Mouse (Mus musculus) layer of hippocampus, adult 2 months (tissue): Measurements from ENCODE around the gene Adamts16. TPM values are rescaled to one million over a fixed set of nuclear protein-coding genes. Genes with fewer than 3 reads are reported as not detected.

ENCODE experiments used
- DNase-seq, 2 experiments: peaks; one replicate each; pipeline ENCODE4 v3.0.0; 2022; ENCODE audit warnings: low spot score in 2 of 2
- H3K27ac ChIP-seq: fragments of 200-600 bp; 2 replicates; pipeline ENCODE4 v1.8.1; 2022
- H3K4me3 ChIP-seq: fragments of 200-600 bp; 2 replicates; pipeline ENCODE4 v1.8.1; 2022; ENCODE audit warnings: mild to moderate bottlenecking
- CTCF ChIP-seq: fragments of 200-600 bp; conservative IDR thresholded peaks from 2 replicates; pipeline ENCODE4 v1.8.1; 2022; ENCODE audit warnings: antibody characterized with exemption, mild to moderate bottlenecking, moderate library complexity
- total RNA-seq, 2 experiments: library from RNA; stranded (reverse); gene quantifications; 2 replicates each; pipeline ENCODE4 v1.2.3; 2021

Adamts16 gene
- total RNA-seq, 2 experiments from 2014 or later: 2.4 TPM

- no peak overlapping the region for H3K27ac ChIP-seq
- no peak for DNase-seq
- H3K4me3 ChIP-seq: no peak overlapping the region
- TF ChIP-seq CTCF: no peak
Observed at GRCm38 (mm10) chr13:70707158-70707854, 134.3 kb downstream of the Adamts16 start.

GRCm38 (mm10) chr13:70702904-70703303 is 138.7 kb downstream of the Adamts16 start:
- H3K4me3 ChIP-seq: no peak overlapping the region
- DNase-seq: peak in 1 of 2 experiments; percentile 23
- no peak for TF ChIP-seq CTCF
- 0 out of 2 replicates have a peak overlapping the region, but pooled peaks have one; percentile 7 for H3K27ac ChIP-seq

GRCm38 (mm10) chr13:70698812-70699387 is 142.7 kb downstream of the Adamts16 start:
- no peak overlapping the region for H3K4me3 ChIP-seq
- no peak for DNase-seq
- H3K27ac ChIP-seq: no peak overlapping the region
- no peak for TF ChIP-seq CTCF

DNA sequence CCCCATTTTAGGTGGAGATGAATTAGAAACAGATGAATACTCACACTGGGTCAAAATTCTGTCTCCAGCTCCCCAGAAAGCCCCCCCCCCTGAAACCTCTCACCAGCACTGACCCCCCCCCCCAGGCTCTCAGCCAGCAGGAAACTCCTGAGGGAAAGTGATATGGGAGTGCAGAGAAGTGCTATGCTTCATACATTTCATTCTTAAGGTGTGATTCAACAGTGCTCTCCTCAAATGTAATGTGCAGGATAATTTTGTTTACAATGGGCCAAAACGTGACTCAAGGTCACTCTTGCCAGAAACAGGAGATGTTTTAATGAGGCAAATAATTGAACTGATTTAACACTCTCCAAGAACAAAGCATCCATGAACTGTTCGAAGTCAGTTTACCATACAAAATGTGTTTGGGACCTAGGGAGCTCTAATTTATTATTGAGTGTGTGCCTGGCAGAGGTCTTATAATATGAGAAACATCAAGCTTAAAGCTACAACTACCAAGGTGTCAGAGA is 152.1 kb downstream of the Adamts16 start:
- Histone ChIP-seq H3K27ac (no peak overlapping the region), H3K4me3 (no peak overlapping the region)
- no peak for TF ChIP-seq CTCF
- DNase-seq: no peak

DNA sequence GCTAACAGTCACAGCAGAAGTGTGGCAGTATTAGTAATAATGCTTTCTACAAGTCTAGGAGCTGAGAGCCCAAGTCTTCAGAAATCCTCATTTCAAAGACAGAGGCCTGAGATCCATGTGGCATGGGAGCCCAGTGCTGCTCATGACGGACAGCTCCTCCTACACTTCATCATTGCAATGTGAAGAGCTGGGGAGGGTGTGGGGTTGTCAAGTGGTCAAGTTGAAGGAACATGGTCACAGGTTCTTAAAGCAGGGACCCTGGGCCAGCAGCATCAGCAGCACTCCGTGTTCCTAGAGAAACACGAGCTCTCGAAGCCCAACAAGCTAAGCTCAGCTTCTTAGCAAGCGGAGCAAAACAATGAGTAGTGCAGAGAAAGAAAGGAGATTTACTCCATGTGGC is 155.8 kb downstream of the Adamts16 start:
- Histone ChIP-seq H3K27ac (no peak overlapping the region), H3K4me3 (no peak overlapping the region)
- no peak for TF ChIP-seq CTCF
- no peak for DNase-seq

DNA sequence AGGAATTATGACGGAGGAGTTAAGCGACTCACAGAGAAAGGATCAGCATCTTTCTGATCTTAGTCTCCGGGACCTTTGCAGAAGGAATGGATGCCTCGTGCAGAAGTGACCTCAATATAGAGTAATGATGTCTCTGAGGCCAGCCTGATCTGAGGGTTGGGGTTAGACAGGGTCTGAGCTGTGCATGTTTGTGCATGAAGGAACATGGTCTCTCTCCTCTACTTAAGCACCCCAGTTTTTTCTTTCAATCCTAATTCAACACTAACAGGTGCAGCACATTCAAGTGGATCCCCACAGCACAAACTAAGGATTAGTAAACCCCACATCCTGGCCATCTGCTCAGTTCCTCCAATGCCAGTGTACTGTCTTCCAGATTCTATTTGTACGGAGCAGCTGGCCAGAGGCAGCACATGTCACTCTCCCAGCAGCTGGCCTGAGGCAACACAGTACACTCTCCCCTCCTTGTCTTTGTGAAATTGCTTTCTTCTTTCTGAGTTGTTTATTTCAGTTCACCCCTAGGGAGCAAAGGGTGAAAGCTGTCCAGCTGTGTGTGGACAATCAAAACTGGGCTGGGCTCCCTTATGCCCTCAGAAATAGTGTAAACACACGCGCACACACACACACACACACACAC is 156.5 kb downstream of the Adamts16 start:
- no peak for DNase-seq
- TF ChIP-seq CTCF: no peak
- H3K27ac ChIP-seq: no peak overlapping the region
- no peak overlapping the region for H3K4me3 ChIP-seq

DNA sequence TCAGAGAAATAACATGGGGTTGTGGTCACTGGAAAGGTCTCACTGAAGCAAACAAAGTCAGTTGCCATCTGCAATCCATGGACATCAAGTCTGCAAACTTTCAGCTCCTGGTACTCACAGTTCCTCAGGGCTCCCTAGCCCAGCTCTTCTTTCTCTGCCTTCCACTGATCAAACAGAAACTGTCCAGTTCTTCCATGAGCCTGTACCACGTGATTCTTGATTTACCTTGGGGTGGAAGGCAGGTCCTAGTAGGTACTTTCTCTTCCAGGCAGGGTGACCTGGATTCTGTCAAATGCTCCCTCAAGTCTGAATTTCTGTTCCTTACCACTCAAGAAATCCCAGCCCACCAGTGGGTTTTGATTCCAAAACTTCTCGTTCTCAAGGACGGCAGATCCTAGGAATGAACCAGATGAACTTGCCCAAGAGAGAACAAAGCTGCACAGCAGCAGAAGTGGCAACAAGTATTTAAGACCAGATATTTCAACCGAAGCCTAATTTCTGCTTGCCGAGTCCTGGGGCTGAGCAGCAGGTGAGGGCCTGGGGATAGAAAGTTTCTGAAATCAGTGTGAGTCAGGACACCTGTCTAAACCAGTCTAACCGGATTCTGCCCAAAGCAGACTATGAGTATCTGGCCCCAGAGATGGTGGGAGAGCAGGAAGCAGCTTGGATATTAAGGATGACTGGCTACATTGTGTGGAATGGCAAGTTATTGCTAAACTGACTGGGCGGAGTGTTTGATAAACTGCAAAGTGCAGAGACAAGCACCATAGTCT is 160.0 kb downstream of the Adamts16 start:
- DNase-seq: no peak
- no peak overlapping the region for H3K4me3 ChIP-seq
- H3K27ac ChIP-seq: no peak overlapping the region
- TF ChIP-seq CTCF: no peak

DNA sequence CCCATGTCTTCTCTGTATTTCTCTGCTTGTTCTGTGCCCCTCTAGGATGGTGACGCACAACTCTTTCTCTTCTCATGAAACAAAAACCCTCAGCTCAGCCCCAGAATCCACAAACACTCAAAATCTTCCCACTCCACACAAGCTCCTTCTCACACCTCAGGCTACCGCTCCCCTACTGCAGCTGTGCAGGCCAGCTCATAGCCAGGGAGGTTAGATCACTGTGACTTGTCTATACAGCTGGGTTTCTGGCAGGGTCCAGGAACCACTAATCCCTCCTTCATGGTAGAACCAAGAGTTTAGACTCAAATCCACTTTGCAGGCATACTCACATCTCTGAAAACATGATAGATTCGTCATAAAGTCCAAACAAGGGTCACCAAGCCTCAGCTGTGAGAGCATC is 161.3 kb downstream of the Adamts16 start:
- TF ChIP-seq CTCF: no peak
- H3K4me3 ChIP-seq: no peak overlapping the region
- no peak overlapping the region for H3K27ac ChIP-seq
- DNase-seq: no peak

Other genes starting within 250 kb of the Adamts16 start
- 10 to 100 TPM; 64.1 to 70.3 TPM for gene Ice1, start 204.2 kb downstream of the Adamts16 start, total RNA-seq